Mouse (Mus musculus) thymus, postnatal 36 days (tissue): ENCODE results near the gene Mamstr.

Experiments used
- DNase-seq, 2 experiments: peaks; one replicate each; pipeline ENCODE4 v3.0.0; 2022; ENCODE audit warnings: mixed read lengths in 2 of 2

The Mamstr gene

DNA sequence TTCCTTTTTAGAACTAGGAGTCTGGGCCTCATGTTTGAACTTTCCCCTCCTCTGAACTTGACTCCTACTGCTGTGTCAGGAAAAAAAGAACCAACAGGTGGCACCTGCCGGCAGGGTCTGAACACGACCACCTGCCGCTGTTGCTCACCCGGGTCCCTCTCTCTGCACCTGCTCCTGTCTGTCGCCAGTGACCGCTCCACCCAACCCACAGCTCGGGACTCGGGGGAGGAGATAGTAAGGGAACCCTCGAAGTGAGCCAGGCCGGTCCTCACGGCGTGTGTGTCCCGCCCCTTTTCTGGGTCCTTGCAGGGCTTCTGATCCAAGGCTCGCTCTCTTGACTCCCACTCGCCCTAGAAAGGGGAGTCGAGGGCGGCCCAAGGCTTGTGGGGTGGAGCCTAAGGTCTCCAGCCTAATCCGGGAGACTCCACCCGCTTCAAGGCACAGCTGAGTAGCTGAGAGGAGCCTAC, at the start of gene Mamstr:
Gene Mamstr, plus strand, starts transcription at position 417 of the 467 bp plus-strand sequence.
- DNase-seq: no peak

DNA sequence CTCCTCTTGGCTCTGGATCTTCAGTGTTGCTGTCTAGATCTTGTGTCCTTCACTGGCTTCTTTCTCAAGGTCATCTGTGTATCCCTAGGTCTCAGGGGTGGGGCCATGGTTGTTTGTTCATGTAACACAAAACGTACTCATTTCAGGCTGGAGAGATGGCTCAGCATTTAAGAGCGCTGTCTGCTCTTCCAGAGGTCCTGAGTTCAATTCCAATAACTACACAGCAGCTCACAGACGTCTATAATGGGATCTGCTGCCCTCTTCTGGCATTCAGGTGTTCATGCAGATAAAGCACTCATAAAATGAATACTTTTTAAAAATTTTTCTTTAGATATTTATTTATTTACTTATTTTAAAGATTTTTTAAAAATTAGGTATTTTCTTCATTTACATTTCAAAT, 48.9 kb upstream of the Mamstr start:
- no peak for DNase-seq

DNA sequence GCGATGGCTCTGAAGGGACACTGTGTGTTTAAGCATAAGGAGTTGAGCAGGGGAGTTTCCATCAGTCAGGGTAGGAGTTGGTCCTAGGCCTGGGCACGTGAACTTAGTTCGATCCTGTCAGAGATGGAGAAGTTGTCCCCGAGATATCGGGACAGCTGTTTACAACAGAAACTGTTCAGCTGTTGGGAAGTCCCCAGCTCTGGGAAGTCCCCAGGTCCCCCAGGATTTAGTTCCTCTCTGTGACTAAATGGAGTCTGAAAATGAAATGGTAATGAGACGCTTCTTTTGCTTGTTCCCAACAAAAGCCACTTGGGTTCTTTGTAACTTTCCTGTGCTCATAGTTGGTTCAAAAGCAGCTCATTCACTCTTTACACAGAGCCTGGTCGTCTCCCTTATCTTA, 47.9 kb upstream of the Mamstr start:
- no peak for DNase-seq

DNA sequence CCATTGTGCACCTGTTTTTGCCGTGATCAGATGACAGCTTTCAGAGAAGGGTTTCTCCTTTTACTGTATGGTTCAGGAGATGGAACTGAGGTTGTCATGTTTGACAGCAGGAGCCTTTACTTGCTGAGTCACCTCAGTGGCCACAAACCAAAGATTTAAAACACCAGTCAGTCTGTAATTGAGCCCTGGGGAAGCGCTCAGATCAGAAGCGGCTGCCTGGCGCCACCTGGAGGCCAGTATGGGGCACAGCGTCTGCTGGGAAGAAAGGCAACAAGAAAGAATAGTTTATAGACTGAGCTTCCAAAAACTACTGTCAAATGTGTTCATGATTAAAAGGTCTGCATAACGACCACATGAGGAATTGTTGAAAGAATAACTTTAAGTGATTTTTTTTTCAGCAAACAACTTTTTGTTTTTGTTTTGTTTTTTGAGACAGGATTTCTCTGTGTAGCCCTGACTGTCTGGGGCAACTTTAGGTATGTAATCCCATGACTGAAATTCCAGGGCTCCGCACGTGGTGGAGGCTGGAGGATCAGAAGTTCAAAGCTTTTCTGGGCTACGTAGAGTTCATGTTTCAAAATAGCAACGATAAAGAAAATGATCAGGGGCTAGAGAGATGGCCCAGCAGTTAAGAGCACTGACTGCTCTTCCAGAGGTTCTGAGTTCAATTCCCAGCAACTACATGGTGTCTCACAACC, 46.5 kb upstream of the Mamstr start:
- peak; percentile 67 for DNase-seq

DNA sequence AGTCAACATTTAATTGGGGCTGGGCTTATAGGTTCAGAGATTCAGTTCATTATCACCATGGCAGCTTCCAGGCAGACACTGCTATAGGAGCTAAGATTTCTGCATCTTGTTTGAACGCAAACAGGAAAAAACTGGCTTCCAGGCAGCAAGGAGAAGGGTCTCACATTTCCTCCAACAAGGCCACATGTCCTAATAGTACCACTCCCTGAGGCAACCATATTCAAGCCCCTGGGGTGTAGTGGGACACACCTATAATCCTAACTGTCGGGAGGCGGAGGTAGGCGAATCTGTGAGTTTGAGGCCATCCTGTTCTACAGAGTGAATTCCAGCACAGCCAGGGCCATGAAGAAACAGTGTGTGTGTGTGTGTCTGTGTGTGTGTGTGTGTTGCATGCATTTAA, 44.6 kb upstream of the Mamstr start:
- DNase-seq: no peak

GRCm38 (mm10) chr7:45596107-45596506, 43.7 kb upstream of the Mamstr start:
- DNase-seq: no peak

DNA sequence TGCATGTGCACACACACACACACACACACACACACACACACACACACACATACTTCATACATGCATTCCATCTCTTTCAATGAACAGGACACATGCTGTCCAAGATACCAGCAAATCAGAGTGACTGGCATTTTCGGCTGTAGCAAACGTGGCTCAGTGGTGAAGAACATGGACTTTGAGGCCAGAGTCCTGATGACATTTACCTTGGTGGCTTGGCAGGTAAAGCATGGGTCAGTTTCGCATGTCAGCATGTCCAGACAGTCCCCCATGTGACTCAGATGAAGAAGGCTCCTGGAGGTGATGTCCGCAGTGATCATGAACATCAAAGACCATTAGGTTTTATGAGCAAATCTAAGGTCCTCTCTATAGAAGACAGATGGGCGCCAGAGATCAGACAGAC, 42.8 kb upstream of the Mamstr start:
- DNase-seq: no peak

GRCm38 (mm10) chr7:45597527-45597926, 42.2 kb upstream of the Mamstr start:
- DNase-seq: no peak

GRCm38 (mm10) chr7:45598960-45599879, 40.6 kb upstream of the Mamstr start:
- peak; percentile 70 to 81 for DNase-seq

DNA sequence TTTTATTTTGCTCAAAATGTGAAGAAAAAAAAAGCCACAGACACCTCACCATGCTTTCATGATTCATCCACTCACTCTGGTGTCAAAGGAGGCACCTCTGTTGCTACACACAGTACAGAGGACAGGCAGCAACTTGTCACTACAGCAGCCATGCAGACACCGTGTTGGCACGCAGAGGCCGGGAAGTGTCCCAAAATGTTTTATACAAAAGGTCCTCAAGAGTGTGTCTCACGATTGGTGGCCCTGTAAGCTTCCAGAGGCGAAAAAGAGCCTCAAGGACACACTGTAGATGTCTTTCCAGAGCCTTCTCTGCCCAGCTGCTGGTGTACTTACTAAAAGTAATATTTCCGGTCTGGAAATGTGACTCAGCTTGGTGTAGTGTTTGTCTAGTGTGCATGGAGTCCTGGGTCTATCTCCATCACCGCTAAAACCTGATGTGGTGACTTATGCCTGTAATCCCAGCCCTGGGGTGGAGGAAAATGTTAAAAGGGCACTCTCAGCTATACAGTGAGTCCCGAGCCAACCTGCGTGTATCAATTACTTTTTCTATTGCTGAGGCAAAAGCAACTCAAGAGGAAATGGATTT, 34.0 kb upstream of the Mamstr start:
- no peak for DNase-seq

- no peak for DNase-seq
These were observed 30.3 kb upstream of the Mamstr start for GRCm38 (mm10) chr7:45609511-45609910.

DNA sequence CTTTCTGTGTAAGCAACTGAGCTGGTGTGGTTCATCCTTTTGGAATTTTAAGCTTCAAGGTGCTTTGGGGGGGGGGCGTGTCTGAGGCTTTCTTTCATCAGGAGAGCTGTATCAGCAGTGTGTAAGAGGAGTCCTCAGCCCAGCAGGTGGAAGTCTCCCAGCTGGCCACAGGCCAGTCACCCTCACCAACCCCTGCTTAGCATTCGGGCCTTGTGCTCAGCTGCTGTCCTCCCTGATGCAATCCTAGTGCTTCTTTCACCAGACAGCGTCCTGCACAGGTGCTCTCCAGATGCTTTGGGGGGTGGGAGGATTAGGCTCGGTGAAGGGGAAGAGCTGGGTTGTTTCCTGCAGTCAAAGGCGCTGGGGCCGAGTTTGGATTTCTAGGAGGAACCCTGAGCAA, 23.5 kb upstream of the Mamstr start:
- no peak for DNase-seq

- no peak for DNase-seq
These were observed 22.6 kb upstream of the Mamstr start, which contains the start of gene Fut1 for GRCm38 (mm10) chr7:45617042-45617695. Gene Fut1, plus strand, starts transcription at chr7:45617289.

DNA sequence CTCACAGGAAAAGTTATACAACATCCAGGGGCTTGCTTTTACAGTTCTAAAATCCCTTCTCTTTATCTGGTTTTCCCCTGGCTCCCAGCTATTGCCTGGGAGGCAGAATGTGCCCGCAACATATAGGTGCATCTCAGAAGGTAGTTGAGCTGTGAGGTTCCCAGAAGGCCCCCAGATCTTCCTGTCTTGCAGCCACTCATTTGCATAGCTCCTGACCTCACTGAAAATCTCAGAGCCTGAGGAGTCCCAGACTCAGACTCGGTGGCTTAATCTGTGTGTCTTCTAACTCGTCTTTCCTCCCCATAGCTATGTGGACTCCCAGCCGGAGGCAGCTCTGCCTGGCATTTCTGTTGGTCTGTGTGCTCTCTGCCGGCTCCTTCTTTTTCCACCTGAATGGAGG, 21.5 kb upstream of the Mamstr start:
- DNase-seq: no peak

DNA sequence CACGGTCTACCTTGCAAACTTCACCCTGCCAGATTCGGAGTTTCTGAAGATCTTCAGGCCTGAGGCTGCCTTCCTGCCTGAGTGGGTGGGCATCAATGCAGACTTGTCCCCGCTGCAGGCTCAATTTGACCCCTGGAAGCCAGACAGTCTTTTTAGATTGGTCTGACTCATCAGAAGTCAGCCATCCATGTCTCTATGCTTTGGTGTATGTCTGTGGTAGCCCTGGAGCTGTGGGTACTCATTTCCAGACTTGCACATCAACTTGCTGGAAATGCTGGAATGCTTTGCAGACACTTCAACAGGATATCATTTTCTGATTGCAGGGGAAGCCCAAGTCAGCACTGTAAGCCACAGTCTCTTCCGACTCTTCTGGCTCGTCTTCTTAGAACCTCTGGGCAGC, 20.2 kb upstream of the Mamstr start:
- no peak for DNase-seq

DNA sequence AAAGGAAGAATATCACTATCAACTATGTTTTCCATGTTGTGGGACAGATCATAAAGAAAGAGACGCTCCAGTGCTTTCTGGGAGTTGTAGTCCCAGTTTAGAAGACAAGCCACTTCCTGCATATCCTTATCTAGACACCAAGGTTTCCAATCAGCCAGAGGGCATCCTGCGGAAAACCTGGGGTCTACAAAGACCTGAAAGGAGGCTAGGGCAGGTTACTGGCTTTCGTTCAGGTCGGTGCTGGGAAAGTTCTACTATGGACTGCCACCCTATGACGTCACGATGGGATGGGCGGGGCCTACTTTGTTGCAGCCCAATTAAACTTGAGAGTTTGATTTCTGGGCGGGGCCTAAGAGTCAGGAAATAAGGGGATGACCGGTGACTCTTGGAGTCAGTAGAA, 18.3 kb upstream of the Mamstr start, which contains the start of gene Izumo1:
Gene Izumo1, plus strand, starts transcription at position 369 of the 400 bp plus-strand sequence.
- DNase-seq: no peak

- no peak for DNase-seq
These were observed 16.3 kb upstream of the Mamstr start for GRCm38 (mm10) chr7:45623507-45623906.

GRCm38 (mm10) chr7:45624718-45625117, 15.1 kb upstream of the Mamstr start:
- no peak for DNase-seq

DNA sequence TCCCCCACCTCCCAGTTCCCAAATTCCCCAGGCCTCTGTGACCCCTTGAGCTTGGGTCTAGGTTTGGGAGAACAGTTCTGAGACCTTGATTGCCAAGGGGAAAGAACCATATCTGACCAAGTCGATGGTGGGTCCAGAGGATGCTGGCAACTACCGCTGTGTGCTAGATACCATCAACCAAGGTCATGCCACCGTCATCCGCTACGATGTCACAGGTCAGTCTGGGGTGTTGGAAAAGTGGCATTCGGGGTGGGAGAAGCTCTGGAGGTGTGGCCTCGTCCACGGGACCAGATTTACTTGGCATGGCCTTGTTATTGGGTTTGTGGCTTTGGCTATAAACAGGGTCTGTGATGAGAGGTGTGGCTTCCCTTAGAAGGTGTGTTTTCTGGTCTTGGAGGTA, 14.3 kb upstream of the Mamstr start:
- DNase-seq: no peak

- no peak for DNase-seq
These were observed 13.2 kb upstream of the Mamstr start for GRCm38 (mm10) chr7:45626571-45627076.

DNA sequence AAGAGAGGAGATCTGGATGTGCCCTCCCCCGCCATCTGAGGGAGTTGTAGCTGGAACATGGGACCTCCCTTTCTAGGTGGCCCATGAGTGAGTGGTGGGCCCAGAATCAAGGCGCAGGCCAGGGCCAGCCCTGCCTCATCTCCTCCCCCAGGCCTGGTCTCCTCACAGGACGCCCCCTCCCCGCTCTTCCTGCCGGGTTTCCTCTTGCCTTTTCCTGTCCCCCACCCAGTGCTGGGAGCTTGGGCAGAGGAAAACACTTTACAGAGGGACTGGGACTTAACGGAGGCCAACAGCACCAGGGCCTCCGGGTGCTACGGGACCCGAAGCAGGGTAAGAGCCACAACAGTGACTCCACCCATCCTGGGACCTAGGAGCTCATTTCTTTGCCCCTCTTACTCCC, 12.5 kb upstream of the Mamstr start, which contains the start of gene Rasip1:
Gene Rasip1, plus strand, starts transcription at position 228 of the 400 bp plus-strand sequence.
- DNase-seq: no peak
